Mouse (Mus musculus): ENCODE measurements around the gene Krt84.

DNA sequence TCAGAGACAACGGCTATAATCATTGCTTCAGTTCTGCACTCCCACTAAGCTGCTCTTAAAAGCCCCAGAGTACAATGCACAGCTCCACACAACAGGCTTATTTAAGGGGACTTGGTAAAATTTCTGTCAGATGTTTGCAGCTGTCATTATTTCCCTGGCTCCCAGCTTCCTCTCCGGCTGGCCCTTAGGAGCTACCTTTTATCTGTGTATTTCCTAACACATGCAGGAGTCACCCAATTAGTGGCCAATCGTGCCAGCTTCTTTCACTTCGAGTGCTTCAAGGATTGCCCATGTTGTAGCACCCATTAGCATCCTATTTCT lies 5.9 kb upstream of the Krt84 start:
- TF ChIP-seq POLR2A (IDR thresholded peaks at IDR 0.05; ENCODE audit: insufficient read depth, low read depth, low read length) (no peak), CTCF (IDR thresholded peaks at IDR 0.05; ENCODE audit: insufficient read depth, low read depth, low read length) (no peak)
